Mouse (Mus musculus) mesoderm, embryonic 11.5 days (tissue): ENCODE measurements around the gene Myl10.
A peak's percentile ranks its signal among the peaks of the same experiment; 100 is the strongest.
"Not testable (repeated sequence)": the region's sequence is repeated elsewhere in the genome, so short reads cannot be mapped to it uniquely, and the experiment has no call there.

ENCODE experiments used
- DNase-seq: peaks from one replicate; pipeline ENCODE4 v3.0.0-alpha.2; 2012; ENCODE audit warnings: low read depth, low spot score

The Myl10 gene

DNA sequence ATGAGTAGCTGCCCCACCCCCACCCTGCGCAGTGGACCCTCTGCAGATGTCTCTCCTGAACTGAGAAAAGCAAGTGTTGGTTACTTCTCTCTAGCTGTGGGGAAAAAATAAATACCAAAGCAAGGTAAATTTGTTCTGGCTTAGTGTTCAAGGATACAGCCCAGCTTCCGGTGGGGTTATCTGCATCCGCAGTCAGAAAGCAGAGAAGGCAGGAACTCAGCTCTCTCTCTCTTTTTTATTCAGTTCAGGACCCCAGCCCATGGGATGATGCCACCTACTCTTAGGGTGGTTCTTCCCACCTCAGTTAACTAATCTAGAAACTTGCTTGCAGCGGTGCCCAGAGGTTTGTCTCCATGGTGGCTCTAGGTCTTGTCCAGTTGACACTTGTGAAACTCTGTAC is at the start of gene Myl10:
TSS of gene Myl10 (plus strand) at position 363 of the 400 bp plus-strand sequence.
- no peak for DNase-seq

DNA sequence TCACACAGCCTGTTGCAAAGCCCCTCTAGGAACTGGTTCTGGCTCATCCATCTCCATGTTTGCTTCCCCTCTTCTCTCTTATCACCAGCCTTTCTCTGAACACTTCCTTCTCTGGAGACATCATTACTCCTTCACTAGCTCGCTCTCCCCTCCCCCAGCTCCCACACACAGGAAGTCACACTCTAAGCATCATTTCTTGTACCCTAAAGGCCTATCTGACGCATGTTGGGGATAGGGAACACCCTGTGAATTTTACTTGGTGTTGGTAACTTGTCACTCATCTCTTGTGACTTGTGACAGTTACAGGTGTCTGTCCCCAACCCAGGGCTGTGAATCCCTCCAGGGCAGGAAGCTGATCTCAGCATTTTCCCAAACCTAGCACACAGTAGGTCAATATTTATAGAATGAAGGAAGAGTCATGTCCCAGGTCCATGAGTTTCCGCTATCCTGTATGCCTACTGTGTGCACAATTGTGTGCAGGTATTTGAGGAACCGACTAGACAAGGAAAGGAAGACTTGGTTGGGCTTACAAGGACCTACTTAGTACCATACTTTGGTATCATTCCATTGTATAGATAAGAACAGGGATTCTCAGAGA is 46.1 kb upstream of the Myl10 start:
- no peak for DNase-seq

DNA sequence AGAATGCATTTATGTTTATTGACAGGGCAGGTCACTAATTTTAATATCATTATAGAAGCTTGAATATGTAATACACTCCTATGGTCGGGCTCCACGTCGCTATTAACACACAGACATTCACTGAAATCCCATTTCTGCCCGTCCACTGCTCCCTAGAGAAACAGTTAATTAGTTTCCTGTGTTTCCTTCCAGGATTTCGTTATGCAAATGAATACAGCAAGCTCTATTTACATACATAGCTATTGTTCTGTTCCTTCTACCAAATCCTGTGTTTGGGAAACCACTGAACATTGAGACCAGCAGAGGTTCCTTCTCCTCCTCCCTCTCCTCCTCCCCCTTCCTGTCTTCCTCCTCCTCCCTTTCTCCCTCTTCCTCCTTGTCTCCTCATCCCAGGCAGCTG is 43.9 kb upstream of the Myl10 start:
- no peak for DNase-seq

DNA sequence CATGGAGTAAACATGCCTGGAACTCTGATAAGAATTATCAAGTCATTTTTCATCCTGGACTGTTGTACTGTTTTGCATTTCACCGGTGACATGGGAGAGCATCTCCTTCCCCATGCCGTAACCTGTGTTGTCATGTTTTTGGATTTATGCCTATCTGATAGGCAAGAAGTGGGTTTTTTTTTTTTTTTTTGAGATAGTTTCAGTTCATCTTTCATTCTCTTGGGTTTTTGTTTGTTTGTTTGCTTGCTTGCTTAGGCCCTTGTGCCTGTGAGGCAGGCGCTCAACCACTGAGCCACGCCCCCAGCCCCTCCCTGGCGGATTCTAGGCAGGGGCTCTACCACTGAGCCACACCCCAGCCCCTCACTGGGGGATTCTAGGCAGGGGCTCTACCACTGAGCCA is 43.3 kb upstream of the Myl10 start:
- DNase-seq, result no peak

DNA sequence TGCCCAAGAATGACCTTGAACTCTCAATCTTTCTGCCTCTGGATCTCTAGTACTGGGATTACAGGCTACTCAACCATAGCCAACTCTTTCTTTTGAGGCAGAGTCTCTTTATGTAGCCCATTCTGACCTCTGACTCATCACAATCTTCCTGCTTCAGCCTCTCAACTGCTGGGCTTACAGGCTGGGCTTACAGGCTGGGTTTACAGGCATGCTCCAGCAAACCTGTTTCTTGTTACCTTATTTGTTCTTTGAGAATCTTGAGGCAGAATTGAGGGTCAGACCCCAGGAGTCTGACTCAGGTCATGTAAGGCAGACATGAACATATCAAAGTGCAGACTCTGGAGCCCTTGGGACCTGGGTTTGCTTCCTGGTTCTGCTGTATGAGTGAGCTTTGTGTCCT is 38.5 kb upstream of the Myl10 start:
- no peak for DNase-seq

DNA sequence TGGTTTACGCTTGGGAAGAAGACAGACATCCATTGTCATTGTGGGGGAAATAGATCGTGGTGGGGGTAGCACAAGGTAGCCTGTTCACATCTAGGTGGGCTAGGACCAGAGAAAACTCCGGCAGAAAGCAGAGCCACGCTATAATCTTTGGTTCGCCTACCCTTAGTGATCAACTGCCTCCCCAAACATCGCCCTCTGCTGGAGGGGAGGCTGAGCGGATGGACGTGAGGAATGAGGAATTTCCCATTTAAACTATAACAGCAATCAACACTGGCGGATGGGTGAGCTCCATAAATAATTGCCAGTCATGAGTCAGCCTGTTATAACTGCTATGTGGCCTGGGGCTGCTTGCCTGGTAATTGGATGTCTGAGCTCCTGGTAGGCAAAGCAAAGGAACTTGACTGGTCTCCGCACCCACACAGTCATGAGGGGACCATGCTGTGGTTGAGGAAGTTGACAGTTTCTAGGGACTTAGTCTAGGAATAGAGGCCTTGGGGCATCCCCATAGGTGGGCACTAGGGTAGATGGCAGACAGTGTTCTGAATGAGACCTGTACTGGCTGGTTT is 36.0 kb upstream of the Myl10 start:
- no peak for DNase-seq

DNA sequence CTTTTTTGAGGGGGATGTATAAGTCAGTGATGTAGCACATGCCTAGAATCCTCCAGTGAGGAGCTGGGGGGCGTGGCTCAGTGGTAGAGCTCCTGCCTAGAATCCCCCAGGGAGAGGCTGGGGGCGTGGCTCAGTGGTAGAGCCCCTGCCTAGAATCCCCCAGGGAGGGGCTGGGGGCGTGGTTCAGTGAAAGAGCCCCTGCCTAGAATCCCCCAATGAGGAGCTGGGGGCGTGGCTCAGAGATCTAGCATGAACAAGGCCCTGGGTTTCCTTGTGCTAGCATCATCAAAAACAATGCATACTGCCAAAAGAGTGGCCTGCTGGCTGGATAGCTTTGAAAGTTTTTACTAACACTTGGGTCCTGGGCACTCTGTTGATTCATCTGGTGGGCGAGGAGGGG is 32.2 kb upstream of the Myl10 start:
- DNase-seq, result not testable (repeated sequence)

DNA sequence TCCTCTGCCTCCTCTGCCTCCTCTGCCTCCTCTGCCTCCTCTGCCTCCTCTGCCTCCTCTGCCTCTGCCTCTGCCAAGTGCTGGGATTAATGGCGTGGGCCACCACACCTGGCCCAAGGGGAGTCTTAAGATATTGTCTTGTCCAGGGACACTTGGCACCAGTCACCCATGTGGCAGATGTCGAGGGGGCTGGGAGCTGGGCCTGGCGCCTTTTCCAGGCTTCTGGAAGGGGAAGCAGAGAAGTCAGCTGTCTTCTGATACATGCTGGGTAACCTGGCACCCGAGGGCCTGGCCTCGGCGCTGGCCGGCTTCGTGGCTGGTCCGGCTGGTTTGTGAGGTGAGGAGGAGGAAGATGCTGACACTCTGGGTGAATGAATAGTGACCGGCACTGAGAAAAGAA is 30.7 kb upstream of the Myl10 start:
- no peak for DNase-seq

DNA sequence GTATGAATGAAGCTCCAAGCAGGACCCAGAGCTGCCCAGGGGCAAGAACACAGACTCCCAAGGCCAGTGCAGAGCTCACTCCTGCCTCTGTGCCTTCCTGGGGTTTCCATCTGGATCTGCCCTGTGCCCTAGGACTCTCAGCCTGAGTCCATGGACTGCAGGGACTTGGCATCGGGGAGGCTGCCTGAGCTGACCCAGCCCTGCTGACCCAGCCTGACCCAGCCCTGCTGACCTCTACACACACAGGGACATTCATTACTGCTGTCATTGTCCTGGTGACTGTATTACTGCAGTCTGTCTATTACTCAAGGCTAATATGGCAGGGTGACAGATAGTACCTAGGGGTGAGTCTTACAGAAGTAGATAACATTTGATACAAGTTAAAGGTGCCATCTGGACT is 30.1 kb upstream of the Myl10 start:
- no peak for DNase-seq

DNA sequence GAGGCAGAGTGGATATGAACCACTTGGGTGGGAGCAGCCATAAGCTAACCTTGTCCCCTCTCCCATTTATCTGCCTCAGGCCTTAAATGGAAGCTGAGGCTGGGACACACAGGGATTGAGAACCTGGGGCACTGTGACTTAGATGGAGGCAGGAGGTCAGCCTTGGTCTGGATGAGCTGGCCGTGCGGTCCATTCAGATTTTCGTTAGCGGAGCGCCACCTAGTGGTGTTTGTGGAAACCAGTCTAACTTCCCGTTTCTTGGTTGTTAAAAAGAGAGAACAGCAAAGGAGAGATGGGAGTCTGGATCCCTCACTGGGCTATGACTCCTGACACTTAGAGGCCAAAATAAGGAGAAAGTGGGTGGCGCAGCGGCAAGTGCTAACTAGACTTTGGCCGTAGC is 28.4 kb upstream of the Myl10 start:
- DNase-seq, result peak; percentile 86

DNA sequence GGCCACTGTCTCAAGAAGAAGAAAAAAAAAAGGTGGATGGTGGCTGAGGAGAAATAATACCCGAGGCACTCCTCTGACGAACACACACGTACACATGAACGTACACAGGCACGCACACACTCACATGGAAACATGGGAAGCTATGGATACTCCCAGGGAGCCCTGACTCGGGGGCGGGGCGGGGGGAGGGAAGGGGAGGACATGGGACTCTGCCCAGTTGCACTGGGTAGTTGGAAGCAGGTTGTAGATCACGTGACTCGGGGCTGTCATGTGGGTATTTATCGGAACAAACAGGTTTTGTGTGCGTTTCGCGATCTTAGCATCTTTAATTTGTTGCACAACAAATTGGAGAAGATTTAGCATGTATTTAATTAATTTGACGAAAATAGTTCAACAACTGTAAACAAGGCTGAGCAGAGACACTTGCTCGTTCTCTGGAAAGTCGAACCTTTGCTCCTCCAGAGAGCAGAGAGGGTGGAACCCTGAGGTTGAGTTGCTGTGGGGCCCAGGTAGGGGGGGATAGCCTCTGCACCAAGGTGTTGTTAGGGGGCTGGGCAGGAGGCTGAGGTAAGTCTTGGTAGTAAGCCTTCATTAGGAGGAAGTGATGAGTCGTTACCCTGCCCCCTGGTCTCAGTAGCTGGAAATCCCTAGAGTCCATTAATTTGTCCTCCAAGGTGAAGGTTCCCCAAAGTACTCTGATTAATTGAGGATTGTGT is 16.5 kb upstream of the Myl10 start:
- DNase-seq, result no peak

DNA sequence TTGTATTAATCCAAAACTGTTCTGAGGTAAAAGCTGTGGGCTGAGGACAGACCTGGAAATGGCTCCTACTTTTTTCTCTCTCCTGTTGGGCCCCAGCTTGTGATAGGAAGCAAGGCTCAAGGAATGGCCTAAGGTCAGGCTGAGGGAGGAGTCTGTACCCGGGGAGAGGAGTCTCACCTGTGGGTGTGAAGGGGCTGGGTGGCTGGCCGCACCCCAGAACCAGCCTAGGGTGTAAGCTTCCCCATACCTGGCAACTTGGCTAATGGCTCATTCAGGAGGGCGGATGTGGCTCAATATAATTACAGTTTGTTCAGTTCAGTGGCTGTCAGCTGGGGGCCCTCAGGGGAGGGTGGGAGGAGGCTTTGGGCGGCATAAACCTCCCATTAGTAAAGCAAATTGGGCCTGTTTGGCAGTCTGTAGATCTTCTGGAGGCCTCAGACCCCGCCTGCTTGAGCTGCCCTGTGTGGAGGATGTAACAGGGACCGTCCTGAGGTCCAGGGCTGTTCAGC is 14.1 kb upstream of the Myl10 start:
- no peak for DNase-seq

DNA sequence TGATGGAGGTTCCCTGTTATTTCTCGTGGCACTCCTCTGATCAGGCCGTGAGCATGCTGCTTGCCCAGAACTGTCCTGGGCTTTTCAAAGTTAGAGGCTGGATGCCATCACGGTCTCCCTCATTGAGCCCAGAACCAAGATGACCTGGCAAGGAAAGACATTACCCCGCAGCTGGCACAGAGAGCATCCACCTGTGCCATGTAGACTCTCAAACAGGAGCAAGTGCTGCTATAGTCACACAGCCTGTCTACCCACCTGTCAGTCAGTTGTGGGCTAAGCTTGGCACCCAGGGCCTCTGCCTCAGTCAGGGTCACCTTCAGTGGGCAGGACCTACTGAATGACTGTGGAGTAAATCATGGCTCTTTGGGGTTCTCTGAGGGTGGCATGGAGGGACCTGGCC is 6.6 kb upstream of the Myl10 start:
- DNase-seq, result no peak

DNA sequence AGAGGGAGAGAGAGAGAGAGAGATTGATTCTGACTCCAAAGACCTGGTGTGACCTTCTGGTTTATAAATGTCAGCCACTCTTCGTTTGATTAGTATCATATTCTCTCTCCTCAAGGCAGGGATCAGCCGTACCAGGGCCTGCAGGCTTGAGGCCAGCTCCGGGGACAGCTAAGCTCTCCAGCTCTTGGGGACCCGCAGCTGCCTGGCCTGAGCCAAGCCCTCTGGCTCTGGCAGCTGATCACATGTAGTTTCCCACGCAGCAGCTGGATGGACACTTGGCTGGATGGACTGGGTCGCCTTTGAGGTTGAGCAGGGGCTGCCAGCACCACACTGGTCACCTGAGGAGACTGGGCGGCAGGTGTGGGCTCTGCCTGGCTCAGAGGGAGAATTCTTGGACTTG is 5.4 kb upstream of the Myl10 start:
- no peak for DNase-seq

DNA sequence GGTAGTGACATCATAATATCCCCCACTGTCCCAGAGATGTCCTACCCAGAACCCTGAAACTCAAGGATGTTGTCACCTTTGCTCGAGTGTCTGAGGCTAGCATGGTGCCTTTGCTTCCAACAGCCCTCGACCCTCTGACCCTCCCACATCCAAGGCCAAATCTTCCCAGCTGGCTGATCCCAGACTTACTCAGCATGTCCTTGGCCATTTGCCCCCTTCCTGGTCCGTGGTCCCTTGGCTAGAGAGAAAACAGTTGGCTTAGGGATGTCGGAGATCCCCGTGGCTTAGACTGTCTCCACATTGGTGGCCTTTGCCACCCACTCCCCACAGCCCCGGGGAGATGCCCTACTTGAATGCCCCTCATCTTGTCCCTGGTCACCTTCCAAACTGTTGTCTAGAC is 4.1 kb upstream of the Myl10 start:
- no peak for DNase-seq

DNA sequence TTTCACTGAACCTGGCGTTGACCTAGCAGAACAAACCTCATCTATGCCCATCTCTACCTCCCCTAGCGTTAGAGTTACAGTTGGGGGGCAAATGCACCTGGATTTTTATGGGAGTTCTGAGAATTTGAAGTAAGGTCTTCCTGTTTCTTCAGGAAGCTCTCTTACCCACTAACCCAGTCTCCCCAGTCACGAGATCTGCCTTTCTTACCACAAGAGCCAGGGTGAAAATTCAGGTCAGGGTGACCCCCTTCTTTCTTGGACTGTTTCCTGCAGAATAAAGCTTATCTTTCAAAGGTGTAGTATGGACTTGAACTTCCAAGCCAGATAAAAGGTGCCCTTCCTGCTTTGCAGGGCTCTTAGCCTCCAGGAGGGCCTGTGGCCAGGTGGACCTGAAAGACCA is 1.8 kb upstream of the Myl10 start:
- no peak for DNase-seq

DNA sequence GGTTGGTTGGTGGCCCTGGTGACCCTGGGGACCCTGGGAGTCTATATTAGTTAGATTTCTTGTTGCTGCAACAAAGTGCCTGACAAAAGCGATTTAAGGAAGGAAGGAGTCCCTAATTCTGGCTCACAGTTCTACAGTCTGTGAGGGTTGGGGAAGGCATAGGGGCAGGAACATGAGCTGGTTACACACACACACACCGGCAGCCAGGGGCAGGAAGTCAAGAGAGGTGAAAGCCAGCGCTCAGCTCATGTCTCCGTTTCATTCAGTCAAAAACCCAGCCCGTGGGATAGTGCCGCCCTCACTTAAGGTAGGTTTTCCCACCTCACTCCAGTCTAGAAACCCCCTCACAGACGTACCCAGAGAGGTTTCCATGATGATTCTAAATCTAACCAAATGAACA is 472 bp downstream of the Myl10 start:
- no peak for DNase-seq

DNA sequence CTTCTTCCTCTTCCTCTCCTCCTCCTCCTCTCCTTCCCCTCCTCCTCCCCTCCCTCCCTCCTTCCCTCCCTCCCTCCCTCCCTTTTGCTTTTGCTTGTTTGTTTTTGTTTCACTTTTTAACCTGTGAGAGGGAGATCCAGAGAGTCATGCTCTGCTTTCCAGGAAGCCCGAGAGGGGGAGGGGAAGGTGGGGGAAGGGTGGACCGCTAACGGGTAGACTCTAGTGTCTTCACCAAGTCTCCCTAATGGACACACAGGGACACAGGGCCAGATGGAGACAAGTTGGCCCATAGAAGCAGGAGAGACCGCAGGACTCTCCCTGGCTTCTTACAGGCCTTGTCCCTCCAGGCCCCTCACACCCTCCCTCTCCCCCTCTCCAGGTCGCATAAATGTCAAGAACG is 2.0 kb downstream of the Myl10 start:
- DNase-seq, result no peak

DNA sequence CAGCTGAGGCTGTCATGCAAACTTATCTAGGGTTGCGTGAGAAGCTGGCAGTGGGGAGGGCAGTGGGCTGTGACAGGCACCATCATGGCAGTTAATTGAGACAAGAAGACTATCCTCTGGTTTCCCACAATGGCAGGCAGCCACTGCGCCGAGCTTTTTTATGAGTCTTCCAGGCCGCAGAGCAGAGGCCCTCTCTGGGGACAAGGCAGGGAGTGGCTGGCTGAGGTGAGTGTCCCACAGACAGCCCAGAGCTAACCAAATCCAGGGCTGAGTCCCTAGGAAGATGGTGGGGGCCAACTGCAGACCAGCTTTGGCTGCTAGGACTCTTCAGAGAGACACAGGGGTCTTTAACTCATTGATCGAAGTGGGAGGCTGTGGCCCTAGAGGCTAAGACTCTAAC is 3.6 kb downstream of the Myl10 start:
- DNase-seq, result no peak

DNA sequence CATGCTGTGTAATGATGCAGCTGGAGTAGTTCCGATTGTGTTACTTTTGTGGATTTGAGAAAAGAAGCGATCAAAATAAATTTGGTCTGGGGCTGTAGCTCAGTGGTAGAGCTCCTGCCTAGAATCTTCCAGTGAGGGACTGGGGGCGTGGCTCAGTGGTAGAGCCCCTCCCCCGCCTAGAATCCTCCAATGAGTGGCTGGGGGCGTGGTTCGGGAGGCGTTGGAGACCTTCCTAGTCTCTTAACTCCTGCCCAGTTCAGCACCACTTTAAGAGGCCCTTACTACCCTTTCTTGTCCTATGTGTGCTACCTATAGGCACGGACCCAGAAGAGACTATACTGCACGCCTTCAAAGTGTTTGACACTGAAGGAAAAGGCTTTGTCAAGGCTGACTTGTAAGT is 4.7 kb downstream of the Myl10 start:
- DNase-seq, result no peak

DNA sequence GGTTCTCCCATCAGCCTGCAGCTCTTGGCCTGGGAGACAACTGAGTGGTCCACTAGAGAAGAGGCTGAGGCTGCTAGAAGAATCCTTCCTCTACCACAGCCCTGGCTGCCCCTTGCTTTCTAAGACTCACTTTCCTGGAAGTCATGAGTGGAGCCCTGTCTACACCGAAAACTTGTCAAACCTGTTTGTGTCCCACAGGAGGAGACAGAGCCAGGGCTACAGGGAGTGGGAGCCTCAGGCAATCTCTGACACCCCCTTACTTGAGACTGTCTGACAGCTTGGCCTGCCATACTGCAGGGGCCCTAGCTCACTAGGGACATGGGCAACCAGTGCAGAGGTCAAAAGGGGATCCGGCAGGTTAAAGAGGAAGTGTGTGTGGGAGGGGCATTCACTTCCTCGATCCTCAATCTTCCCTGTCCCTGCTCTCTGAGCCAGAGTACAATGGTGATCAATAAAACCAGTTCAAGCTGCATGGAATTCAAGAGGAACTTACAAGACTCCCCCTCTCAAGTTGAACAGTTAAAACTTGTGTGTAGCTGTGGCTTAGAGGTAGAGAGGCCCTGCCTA is 9.3 kb downstream of the Myl10 start:
- no peak for DNase-seq

DNA sequence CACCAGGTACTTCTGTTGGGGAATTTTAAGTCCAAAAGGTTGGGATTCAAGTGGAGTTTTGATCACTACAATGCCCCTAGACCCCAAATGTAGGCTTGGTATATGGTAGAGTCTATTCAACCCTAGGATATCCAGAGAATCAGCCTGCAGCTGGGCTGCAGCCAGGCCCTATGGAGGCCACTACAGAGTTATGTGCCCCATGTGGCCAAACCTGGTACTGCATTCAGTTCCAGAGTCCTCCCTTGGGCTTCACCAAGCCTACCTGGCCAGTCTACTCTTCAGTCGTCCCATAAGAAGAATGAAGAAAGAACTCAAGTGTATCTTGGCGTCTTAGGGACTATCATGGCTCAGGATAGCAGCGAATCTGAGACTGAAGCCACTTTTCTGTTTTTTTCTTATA is 10.8 kb downstream of the Myl10 start:
- peak; percentile 54 for DNase-seq

DNA sequence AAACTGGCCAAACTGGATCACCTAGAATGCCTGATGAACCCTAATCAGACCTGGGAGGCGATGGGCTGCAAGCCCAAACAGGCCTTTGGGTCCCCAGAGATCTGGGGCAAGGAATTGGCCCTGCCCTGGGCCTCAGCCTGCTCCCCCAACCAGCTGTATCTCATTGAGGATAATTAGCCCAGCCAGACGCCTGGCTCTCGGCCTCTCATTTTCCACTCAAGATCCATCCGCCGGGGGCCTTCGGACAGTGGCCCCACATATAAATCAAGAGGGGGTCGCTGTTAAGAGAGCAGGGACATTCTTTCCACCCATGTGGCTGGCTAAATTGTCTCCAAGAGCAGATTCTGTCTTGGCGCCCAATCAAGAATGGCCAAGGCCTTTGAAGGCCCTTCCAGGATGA is 11.2 kb downstream of the Myl10 start:
- DNase-seq, result no peak
